Mouse (Mus musculus) embryonic facial prominence, embryonic 10.5 days (tissue): Measurements from ENCODE around the gene Atp2a3. TPM values are rescaled to one million over a fixed set of nuclear protein-coding genes. Genes with fewer than 3 reads are reported as not detected.

Experiments used
- DNase-seq: peaks from one replicate; pipeline ENCODE4 v3.0.0-alpha.2; 2017; ENCODE audit warnings: low spot score
- H3K27ac ChIP-seq: fragments of 300-500 bp; sonication (generic); replicated peaks from 2 replicates; pipeline ENCODE4 v1.5.1; 2016; ENCODE audit warnings: mild to moderate bottlenecking
- H3K27me3 ChIP-seq: fragments of 300-500 bp; sonication (generic); replicated peaks from 2 replicates; pipeline ENCODE4 v1.6.1; 2016; ENCODE audit warnings: low read depth, mild to moderate bottlenecking; ENCODE audit not compliant: poor library complexity, severe bottlenecking
- H3K36me3 ChIP-seq: fragments of 300-500 bp; sonication (generic); replicated peaks from 2 replicates; pipeline ENCODE4 v1.6.1; 2016; ENCODE audit warnings: mild to moderate bottlenecking, moderate library complexity
- H3K4me1 ChIP-seq: fragments of 300-500 bp; sonication (generic); 2 replicates; pipeline ENCODE4 v1.6.1; 2016
- H3K4me3 ChIP-seq: fragments of 300-500 bp; sonication (generic); 2 replicates; pipeline ENCODE4 v1.5.1; 2016; ENCODE audit warnings: mild to moderate bottlenecking, moderate library complexity
- H3K9me3 ChIP-seq: fragments of 300-500 bp; sonication (generic); 2 replicates; pipeline ENCODE4 v1.6.1; 2016; ENCODE audit warnings: mild to moderate bottlenecking
- WGBS: fragments of 180-500 bp; shearing (Covaris S2); methylation state at CpG from one replicate; pipeline ENCODE4 v1.1.7; 2016; 5-methylcytosine and 5-hydroxymethylcytosine counted together
- polyA plus RNA-seq: library from polyadenylated mRNA; unstranded; fragments of >200 nt; fragmentation: Nextera tagmentation; extraction: Ambion mirVana; gene quantifications from 2 replicates; pipeline ENCODE4 v1.2.1, GENCODE M21; 2016

Atp2a3 gene
- polyA plus RNA-seq, 1 experiment from 2014 or later: 1.3 TPM

- Histone ChIP-seq H3K4me3 (no peak overlapping the region), H3K36me3 (no peaks in the 10 kb centered on the region), H3K27me3 (0 out of 2 replicates have a peak, but pooled peaks cover 7% of the 10 kb centered on the region), H3K9me3 (no peaks in the 10 kb centered on the region), H3K4me1 (peaks cover 25% of the 10 kb centered on the region), H3K27ac (no peak overlapping the region)
- 94% methylated on average over 6 of the region's 6 CpGs for WGBS
- DNase-seq: no peak
Observed at GRCm38 (mm10) chr11:72996346-72996745, 35.4 kb downstream of the Atp2a3 start.

- 90% methylated on average over 2 of the region's 2 CpGs for WGBS
Observed at GRCm38 (mm10) chr11:72996781-72997180, 35.8 kb downstream of the Atp2a3 start.

GRCm38 (mm10) chr11:72997529-72998326, 36.8 kb downstream of the Atp2a3 start:
- Histone ChIP-seq H3K27ac (no peak overlapping the region), H3K9me3 (no peaks in the 10 kb centered on the region), H3K36me3 (no peaks in the 10 kb centered on the region), H3K4me3 (no peak overlapping the region), H3K27me3 (0 out of 2 replicates have a peak, but pooled peaks cover 5% of the 10 kb centered on the region), H3K4me1 (peaks cover 17% of the 10 kb centered on the region)
- 73% methylated on average over 13 of the region's 13 CpGs for WGBS
- DNase-seq: no peak

More at GRCm38 (mm10) chr11:72996781-72997180, 35.8 kb downstream of the Atp2a3 start:
- Histone ChIP-seq H3K4me3 (no peak overlapping the region), H3K27me3 (0 out of 2 replicates have a peak, but pooled peaks cover 6% of the 10 kb centered on the region), H3K4me1 (peaks cover 23% of the 10 kb centered on the region), H3K27ac (no peak overlapping the region), H3K9me3 (no peaks in the 10 kb centered on the region), H3K36me3 (no peaks in the 10 kb centered on the region)
- DNase-seq: no peak

GRCm38 (mm10) chr11:72998771-72999170, 37.8 kb downstream of the Atp2a3 start, which contains the start of gene P2rx1:
Gene P2rx1 (plus strand): TSS chr11:72999103.
- 56% methylated on average over 8 of the region's 8 CpGs for WGBS

GRCm38 (mm10) chr11:73001029-73001428, 40.1 kb downstream of the Atp2a3 start:
- Histone ChIP-seq H3K9me3 (no peaks in the 10 kb centered on the region), H3K27ac (no peak overlapping the region), H3K4me3 (no peak overlapping the region), H3K27me3 (0 out of 2 replicates have a peak, but pooled peaks cover 5% of the 10 kb centered on the region), H3K36me3 (no peaks in the 10 kb centered on the region), H3K4me1 (peaks cover 17% of the 10 kb centered on the region)
- peak; percentile 72 for DNase-seq
- 12% methylated on average over 6 of the region's 6 CpGs for WGBS

More at GRCm38 (mm10) chr11:72998771-72999170, 37.8 kb downstream of the Atp2a3 start, which contains the start of gene P2rx1:
- no peaks in the 10 kb centered on the region for H3K9me3 ChIP-seq
- no peak within 1 kb of the TSS for H3K4me3 ChIP-seq
- 0 out of 2 replicates have a peak, but pooled peaks cover 5% of the 10 kb centered on the region for H3K27me3 ChIP-seq
- DNase-seq: peak; percentile 23
- no peak within 1 kb of the TSS for H3K27ac ChIP-seq
- H3K36me3 ChIP-seq: no peaks in the 10 kb centered on the region
- peaks cover 17% of the 10 kb centered on the region for H3K4me1 ChIP-seq

- Histone ChIP-seq H3K4me3 (no peak overlapping the region), H3K27me3 (peaks cover 26% of the 10 kb centered on the region), H3K27ac (no peak overlapping the region; the same call in 1 of the 2 replicates), H3K4me1 (0 out of 2 replicates have a peak, but pooled peaks cover 6% of the 10 kb centered on the region), H3K36me3 (no peaks in the 10 kb centered on the region), H3K9me3 (no peaks in the 10 kb centered on the region)
- DNase-seq: peak; percentile 67
- WGBS: 4% methylated on average over 2 of the region's 2 CpGs
Observed at GRCm38 (mm10) chr11:73006377-73006776, 45.4 kb downstream of the Atp2a3 start.

- H3K4me3 ChIP-seq: no peak overlapping the region
- WGBS: 76% methylated on average over 3 of the region's 3 CpGs
- H3K27me3 ChIP-seq: peaks cover 23% of the 10 kb centered on the region
- no peaks in the 10 kb centered on the region for H3K36me3 ChIP-seq
- no peak for DNase-seq
- H3K27ac ChIP-seq: no peak overlapping the region
- H3K9me3 ChIP-seq: no peaks in the 10 kb centered on the region
- 0 out of 2 replicates have a peak, but pooled peaks cover 6% of the 10 kb centered on the region for H3K4me1 ChIP-seq
Observed at GRCm38 (mm10) chr11:73007113-73007512, 46.1 kb downstream of the Atp2a3 start.

GRCm38 (mm10) chr11:73007698-73008481, 46.9 kb downstream of the Atp2a3 start:
- WGBS: 66% methylated on average over 11 of the region's 11 CpGs
- Histone ChIP-seq H3K9me3 (no peaks in the 10 kb centered on the region), H3K27me3 (peaks cover 23% of the 10 kb centered on the region), H3K27ac (no peak overlapping the region), H3K4me3 (no peak overlapping the region), H3K4me1 (0 out of 2 replicates have a peak, but pooled peaks cover 6% of the 10 kb centered on the region), H3K36me3 (no peaks in the 10 kb centered on the region)
- peak; percentile 65 for DNase-seq

- no peak overlapping the region for H3K4me3 ChIP-seq
- 72% methylated on average over 2 of the region's 2 CpGs for WGBS
- DNase-seq: no peak
- 0 out of 2 replicates have a peak, but pooled peaks cover 6% of the 10 kb centered on the region for H3K4me1 ChIP-seq
- no peak overlapping the region for H3K27ac ChIP-seq
- H3K36me3 ChIP-seq: no peaks in the 10 kb centered on the region
- no peaks in the 10 kb centered on the region for H3K9me3 ChIP-seq
- peaks cover 23% of the 10 kb centered on the region for H3K27me3 ChIP-seq
Observed at GRCm38 (mm10) chr11:73008826-73009225, 47.9 kb downstream of the Atp2a3 start.

- 61% methylated on average over 13 of the region's 13 CpGs for WGBS
- Histone ChIP-seq H3K27ac (no peak overlapping the region), H3K27me3 (peaks cover 24% of the 10 kb centered on the region), H3K4me3 (no peak overlapping the region), H3K9me3 (no peaks in the 10 kb centered on the region), H3K36me3 (no peaks in the 10 kb centered on the region), H3K4me1 (0 out of 2 replicates have a peak, but pooled peaks cover 6% of the 10 kb centered on the region)
- DNase-seq: no peak
Observed at GRCm38 (mm10) chr11:73009531-73010274, 48.7 kb downstream of the Atp2a3 start.

GRCm38 (mm10) chr11:73013981-73014380, 53.0 kb downstream of the Atp2a3 start:
- Histone ChIP-seq H3K27ac (no peak overlapping the region), H3K4me1 (peaks cover 11% of the 10 kb centered on the region), H3K9me3 (no peaks in the 10 kb centered on the region), H3K4me3 (no peak overlapping the region), H3K36me3 (no peaks in the 10 kb centered on the region), H3K27me3 (peaks cover 51% of the 10 kb centered on the region)
- no peak for DNase-seq
- WGBS: 71% methylated on average over 5 of the region's 5 CpGs
